Mouse (Mus musculus) spleen, adult 2 months (tissue): ENCODE data around the gene Duox2.

ENCODE experiments used
- CTCF ChIP-seq: fragments of 200-500 bp; IDR thresholded peaks from 2 replicates; pipeline ENCODE4 v1.5.1; 2011; ENCODE audit warnings: mild to moderate bottlenecking, inconsistent platforms; ENCODE audit not compliant: insufficient read depth, insufficient read length, insufficient replicate concordance; ENCODE audit errors: extremely low read depth
- POLR2A ChIP-seq: fragments of 200-500 bp; IDR thresholded peaks from 2 replicates; pipeline ENCODE4 v1.6.1; 2011; ENCODE audit warnings: low read depth, low read length, inconsistent platforms

GRCm38 (mm10) chr2:122301921-122302573, 3.8 kb upstream of the Duox2 start:
- TF ChIP-seq POLR2A = no peak
- no peak for TF ChIP-seq CTCF
